Mouse (Mus musculus) thymus, postnatal 4 days (tissue): ENCODE measurements around the gene Map1lc3a.
A peak's percentile ranks its signal among the peaks of the same experiment; 100 is the strongest.

Experiments
- DNase-seq: peaks from one replicate; pipeline ENCODE4 v3.0.0; 2021

Gene Map1lc3a

DNA sequence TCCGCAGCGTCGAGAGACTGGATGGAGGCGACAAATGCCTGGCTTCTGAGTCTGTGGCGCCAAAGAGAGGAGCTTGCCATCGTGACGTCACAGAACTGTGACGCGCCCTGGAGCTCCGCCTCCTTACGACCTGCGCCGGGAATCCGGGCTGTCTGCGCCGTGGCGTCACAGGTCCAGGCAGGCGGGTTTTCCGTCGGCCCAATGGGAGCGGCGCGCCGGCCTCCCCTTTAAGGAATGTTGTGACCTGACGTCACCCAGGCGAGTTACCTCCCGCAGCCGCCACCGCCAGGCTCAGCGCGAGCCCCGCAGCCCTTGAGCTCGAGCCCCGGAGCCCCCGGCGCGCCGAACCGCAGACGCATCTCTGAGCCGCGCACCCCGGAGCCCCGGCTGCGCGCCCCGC, at the start of gene Map1lc3a:
Map1lc3a (plus strand) TSS at position 103 of the 400 bp plus-strand sequence.
- DNase-seq, result peak; percentile 96

DNA sequence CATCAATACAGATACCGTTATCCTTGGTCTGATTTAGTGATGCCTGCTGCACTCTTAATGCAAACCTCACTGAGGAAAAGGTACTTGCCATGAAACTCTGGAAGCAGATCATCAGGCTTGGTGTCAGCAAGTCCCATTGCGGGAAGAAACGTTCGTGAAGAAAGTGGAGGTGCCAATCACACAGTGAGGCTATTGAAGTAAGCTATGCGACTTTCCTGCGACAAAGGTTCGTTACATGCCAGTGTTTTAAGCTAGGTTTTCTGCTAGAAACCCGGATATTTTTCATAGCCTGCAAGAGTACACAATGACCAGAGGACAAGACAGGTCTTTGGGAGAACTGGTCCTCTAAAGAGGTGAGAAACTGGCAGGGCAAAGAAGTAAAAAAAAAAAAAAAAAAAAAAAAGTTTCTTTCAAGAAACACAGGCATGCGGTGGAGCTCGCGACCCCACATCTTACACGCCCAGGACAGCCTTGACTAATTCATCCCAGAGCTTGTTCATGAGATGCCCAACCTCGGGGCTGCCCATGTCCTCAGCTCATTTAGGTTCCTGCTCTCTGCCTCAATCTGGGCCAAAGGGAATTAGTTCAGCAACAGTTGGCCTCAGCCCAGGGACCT, 40.2 kb upstream of the Map1lc3a start:
- DNase-seq, result no peak

DNA sequence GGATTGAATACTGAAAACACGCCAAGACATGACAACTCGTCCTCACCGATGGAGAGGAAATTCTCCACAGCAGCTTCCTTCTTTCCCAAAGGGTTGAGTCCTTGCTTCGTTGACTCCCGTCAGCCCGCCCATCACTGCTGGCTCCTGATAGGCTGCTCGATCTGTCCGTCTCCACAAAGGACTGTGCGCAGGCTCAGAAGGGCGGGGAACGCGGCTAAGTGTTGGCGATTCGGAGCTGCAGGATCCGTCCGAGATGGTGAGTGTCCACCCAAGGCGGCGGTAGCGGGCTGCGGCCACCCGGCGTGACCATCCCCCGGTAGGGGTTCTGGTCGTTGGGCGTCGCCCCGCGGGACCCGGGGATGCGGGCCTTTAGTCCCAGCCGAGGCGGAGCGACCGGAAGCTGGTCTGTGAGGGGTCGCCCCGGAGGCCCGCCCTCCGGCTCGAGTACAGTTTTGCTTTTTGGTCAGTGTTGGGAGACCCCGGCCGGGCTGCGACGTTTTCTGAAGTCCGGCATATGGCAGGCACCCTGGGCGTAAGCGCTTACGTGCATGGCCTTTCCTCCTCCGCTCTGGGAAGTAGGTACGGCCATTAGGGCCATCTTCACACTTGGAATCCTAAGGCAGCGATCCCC, 39.6 kb upstream of the Map1lc3a start, which contains the start of gene Dynlrb1:
Dynlrb1 (plus strand) TSS at position 172 of the 631 bp plus-strand sequence.
- peak; percentile 99 for DNase-seq

DNA sequence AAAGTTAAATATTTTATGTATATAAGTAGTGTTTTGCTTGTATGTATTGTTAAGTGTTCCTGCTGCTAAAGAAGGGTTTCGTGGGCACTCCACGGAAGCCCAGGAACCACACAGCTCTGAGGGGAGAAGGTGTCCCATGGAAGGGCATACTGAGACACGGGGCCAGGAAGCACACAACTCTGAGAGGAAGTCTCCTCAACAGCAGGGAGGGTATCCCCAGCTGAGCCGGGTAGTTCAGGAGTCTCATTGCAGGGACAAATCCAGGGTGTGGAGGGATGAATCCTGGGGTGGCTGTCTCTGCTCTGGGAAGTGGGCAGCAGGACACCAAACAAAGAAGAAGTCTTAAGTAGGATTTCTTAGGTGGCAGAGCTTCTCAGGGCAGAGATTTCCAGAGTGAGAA, 38.8 kb upstream of the Map1lc3a start:
- DNase-seq, result peak; percentile 18

DNA sequence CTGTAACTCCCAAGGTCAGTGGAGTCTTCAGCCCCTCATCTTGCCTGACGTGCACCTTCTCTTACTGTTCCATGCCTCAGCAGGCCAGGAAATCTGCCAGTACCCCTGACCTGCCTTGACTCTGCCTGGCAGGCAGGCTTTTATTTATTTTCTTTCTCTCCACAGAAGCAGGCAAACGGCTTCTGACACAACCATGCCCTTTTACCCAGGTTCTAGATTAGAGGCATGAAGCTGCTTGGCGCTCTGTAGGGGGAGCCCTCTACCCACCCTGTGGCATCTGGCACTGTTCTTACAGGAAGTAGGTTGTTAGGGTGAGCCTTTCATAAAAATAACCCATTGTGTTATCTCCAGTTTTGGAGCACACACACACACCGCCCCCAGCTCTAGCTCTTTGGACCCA, 35.2 kb upstream of the Map1lc3a start:
- DNase-seq, result peak; percentile 66

- no peak for DNase-seq
Observed at GRCm38 (mm10) chr2:155242296-155242855, 33.7 kb upstream of the Map1lc3a start.

- no peak for DNase-seq
Observed at GRCm38 (mm10) chr2:155246231-155246630, 29.9 kb upstream of the Map1lc3a start.

DNA sequence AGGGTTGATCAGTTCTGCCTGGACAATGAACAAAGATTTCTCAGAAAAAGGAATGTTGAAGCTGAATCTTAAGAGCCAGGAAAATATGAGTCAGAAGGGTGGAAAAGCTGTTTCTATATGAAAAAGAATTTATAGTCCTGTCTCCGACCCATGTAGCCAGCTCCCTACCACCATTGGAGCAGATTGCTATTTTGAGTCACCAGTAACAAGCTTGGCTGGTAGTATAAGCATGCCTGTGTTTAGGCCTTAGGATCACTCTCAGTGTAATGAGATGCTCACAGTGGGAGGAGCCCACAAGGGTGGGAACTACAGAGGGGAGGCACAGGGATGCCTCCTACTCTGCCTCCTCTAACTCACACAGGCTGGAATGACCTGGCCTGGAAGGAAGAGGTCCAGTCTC, 27.9 kb upstream of the Map1lc3a start:
- DNase-seq, result no peak

- DNase-seq, result no peak
Observed at GRCm38 (mm10) chr2:155248718-155249117, 27.4 kb upstream of the Map1lc3a start.

DNA sequence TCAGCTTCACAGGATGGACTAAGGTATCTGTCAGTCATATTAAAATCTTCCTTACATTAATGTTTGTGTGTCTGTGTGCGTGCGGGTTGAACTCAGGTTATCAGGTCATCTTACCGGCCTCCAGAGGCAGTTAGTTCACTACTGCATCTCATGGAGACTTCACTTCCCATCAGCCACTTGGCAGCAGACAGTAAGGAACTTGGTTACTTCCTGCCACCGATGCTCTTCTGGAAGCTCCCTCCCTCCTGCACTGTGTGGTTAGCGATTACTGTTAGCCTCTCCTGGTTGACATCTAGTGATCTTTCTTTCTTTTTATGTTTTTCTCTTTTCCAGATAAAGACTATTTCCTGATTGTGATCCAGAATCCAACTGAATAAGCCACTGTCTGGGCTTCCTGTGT, 26.5 kb upstream of the Map1lc3a start:
- no peak for DNase-seq

DNA sequence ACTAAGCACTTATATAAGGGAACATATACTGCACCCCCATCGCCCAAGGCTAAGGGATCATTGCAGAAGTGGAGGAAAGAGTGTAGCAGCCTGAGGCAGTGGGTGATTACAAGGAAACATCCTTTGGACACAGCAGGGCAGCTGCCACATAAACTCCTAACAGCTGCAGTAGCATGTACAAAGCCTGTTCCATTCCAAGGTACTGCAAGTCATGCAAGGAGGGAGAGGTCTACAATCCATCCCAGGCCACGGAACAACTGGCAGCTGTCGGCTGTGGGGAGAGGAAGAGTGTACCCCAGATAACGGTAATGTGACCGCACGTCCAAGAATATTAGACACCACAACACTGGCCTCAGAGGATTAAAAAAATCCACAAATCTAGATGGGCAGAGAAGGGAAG, 10.6 kb upstream of the Map1lc3a start:
- no peak for DNase-seq

DNA sequence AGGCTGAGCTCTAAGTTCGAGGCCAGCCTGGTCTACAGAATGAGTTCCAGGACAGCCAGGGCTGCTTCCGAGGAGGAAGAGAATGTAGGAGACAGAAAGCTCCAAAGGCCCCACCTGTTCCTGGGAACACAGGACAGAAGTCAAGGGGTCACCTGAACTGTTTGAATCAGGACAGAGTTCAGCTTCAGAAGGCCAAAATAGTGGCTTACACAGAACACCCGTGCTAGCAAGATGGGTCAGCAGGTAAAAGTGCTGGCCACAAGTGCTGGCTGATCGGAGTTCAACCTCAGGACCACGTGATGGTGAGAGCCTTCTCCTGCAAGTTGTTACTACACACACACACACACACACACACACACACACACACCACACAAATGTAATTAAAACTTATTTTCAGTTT, 9.2 kb upstream of the Map1lc3a start:
- no peak for DNase-seq

DNA sequence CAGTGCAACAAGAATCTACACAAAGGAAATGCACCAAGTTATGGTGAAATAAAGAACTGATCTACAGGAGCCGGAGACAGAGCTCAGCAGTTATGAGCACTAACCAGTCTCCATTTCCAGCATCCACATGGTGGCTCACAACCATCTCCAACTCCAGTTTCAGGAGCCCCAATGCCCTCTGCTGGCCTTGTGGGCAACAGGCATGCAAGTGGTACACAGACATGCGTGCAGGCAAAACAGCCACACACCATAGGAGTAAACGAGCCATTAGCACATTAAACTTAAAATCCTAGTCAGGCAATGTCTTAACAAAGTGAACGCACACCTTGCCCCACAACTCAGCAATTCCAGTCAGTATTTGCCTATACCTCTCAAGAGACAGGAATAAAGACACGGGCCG, 4.1 kb upstream of the Map1lc3a start:
- peak; percentile 63 for DNase-seq

DNA sequence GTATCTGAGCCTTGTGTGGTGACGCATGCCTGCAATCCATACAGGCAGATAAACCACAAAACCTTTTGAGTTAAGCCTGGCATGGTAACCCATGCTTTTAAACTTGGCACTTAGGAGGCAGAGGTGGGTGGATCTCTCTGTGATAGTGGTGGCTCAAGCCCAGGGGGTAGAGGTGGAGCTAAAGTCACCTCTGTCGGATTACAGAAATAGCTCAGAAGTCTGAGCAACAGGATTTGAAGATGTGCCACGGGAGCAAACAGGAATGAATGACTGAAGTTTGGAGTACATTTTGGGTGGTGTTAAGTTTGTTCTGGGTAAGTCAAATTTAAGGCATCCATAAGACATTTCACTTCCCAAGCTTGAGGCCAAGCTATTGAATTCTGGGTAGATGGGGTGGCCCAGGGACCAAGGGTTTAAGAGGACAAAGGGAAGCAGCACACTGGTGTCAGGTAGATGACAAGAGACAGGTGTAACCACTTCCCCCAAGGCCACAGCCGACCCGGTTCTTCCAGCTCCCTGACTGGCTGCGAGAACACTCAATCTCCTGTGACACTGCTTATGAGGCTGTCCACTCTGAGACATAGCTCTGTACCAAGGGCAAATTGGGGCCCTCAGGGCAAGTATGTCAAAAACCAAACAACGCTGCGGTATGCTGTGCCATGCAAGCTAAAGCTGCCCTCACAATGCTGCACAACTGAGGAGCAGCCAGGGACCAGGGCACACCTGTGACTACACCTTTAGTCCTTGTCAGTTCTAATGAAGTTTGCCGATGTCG, 3.5 kb upstream of the Map1lc3a start:
- DNase-seq, result no peak

- no peak for DNase-seq
Observed at GRCm38 (mm10) chr2:155273603-155274002, 2.5 kb upstream of the Map1lc3a start.

GRCm38 (mm10) chr2:155276621-155277175, 601 bp downstream of the Map1lc3a start:
- DNase-seq, result peak; percentile 77

DNA sequence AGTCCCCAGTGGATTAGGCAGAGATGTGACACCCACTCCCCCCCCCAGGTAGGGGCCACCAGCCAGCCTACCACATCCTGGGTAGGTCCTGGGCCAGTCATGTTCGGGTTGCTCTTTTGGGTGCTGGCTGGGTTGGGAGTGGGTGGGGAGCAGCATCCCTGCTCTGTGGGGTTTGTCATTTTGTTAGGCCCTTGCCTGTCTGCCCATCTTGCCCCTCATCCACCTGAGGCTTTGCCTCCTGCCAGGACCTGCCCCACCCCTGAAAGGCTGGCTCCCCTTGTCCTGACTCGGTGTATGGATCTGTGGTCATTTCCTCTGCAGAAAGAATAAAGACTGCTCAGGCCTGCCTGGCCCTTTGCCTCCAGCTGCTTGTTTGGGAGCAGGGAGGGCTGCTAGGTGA, 1.6 kb downstream of the Map1lc3a start:
- DNase-seq, result peak; percentile 11

- DNase-seq, result no peak
Observed at GRCm38 (mm10) chr2:155278361-155278760, 2.3 kb downstream of the Map1lc3a start.

DNA sequence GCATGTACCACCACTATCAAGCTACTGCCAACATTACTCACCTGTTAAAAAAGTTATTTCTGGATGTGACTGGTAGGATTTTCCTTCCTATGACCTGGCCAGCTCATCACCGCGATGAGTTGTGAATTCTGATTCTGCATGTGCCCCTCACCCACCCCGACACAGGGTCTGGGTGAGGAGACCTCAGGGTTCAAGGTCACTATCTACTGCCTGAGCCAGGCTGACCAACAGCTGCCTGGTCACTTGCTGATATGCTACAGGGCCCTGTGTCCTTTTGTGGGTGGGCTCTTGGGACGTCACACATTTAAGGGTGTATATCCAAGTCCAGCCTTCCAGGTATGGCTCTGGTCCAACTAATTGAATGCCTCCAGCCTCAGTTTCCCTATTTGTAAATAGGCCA, 3.1 kb downstream of the Map1lc3a start:
- no peak for DNase-seq

DNA sequence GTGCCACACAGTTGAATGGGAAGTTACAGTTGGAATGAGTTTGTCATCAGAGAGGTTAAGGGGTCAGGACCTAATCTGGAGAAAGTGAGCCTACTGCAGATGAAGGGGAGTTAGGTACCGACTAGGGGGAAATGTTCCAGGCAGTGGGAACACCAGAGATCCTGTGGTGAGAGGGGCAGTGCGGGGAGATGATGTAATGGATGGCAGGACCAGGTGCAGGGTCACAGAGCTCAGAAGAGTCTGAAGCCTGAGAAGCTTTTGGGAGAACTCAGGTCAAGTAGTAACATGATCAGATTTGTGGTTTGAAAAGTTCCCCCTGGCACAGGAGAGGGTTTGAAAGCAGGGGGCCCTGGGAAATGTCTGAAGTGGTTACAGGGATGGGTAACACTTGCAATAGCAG, 4.0 kb downstream of the Map1lc3a start:
- DNase-seq, result no peak

GRCm38 (mm10) chr2:155283793-155284192, 7.7 kb downstream of the Map1lc3a start:
- no peak for DNase-seq

DNA sequence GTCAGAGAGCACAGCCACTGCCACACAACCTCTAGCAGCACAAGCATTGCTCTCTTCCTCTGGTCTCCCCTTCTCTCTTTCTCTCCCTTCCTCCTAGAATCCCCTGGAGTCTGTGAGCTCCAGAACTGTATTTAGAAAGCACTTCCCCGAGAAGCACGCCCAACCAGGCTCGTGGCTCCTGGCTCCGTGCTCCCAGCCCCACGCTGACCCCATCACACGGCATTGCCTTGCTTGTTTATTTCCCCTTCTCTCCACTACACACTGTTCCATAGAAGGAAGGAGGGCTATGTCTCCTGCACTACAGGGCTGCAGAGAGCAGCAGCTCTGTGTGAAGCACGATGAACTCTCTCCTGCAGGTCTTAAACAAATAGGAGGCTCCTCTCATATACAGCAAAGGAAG, 8.6 kb downstream of the Map1lc3a start:
- no peak for DNase-seq

DNA sequence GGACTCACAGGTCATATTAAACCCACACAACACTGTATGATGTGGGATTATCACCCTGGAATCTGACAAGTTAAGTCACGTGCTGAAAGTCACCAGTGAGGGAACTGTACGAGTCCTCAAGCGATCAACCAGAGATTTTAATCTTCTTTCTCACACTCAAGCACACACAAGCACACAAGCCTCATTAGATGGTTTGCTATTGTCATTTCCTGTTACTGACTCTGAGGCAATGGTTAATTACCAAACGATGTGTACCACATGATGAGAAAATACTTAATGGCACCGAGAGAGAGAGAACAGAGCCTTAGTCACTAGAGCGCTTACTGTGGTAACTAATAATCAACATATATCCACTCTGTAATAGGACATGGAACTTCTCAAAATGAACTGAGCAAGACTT, 9.6 kb downstream of the Map1lc3a start:
- DNase-seq, result no peak
